Mouse (Mus musculus): Measurements from ENCODE around the gene Bcr. TPM values are rescaled to one million over a fixed set of nuclear protein-coding genes. Genes with fewer than 3 reads are reported as not detected.
A peak's percentile ranks its signal among the peaks of the same experiment; 100 is the strongest.

Gene Bcr
- polyA plus RNA-seq, 1 experiment from 2014 or later = 10.8 TPM

DNA sequence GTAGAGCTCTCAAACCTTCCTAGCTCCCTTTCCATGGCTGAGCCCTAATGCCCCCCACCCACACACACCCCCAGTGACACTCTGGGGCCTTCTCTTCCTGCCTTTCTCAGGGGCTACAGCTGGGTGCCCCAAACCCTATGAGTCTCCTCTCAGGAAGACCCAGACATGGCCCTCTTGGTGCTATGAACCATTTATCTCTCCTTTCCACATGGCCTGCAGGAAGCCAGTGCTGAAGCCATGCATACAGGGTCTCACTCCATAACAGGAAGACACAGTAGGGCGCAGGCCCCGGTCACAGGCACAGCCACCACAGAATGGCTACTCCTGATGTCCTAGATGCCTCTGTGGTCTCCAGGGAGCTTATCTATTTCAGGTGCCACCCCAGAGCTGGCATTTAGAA lies 43.1 kb downstream of the Bcr start:
- H3K9ac ChIP-seq (replicated peaks) = no peak overlapping the region
- WGBS = 90% methylated on average over 2 of the region's 2 CpGs
- ATAC-seq (ENCODE audit: low FRiP score, low read depth) = no peak
- no peak overlapping the region for H3K4me3 ChIP-seq
- H3K4me2 ChIP-seq (replicated peaks) = no peak overlapping the region
- no peak overlapping the region for H3K27ac ChIP-seq (replicated peaks)
- no peaks in the 10 kb centered on the region for H3K9me3 ChIP-seq
- peaks cover 42% of the 10 kb centered on the region for H3K4me1 ChIP-seq
- no peaks in the 10 kb centered on the region for H3K36me3 ChIP-seq
- H3K27me3 ChIP-seq = no peaks in the 10 kb centered on the region

DNA sequence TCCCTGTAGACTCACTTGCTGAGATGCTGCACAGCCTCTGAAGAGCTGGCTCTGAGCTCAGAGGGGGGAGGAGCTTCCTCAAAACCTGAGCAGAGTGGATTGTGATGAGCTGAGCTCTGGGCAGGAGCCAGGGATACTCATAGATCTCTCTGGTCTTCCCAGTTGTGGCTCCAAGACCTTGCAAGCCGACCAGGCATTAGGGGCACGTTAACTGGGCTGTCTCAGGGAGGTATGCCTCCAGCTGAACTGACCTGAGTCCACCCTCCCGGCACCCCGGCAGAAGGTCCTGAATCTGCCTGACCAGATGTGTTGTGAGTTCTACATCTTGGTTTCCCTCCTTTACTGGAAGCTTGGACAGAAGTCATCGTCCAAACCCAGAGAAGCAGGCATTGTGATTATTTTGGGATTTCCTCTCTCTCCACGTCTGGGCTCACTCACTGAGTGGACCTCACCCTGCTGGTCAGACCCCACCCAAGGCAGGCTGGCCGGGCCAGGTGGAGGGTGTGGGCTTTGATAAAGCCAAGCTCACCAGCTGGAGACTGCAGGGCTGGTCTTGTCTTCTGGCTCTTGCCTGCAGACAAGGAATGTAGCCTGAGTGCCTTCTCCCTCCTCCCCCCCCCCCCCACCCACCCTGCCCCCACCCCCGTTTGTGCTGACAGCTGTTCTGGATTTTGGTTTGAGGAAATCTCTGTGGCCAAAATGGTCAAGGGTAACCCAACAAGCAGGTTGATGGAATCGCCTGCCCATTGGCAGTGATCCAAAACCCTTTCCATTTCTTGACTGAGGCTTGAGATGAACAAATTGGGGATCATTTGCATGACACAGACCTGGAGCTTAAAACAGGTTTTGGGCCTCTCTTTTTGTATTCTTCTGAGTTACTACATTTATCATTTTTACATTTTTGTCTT lies 44.1 kb downstream of the Bcr start:
- no peaks in the 10 kb centered on the region for H3K27me3 ChIP-seq
- H3K4me1 ChIP-seq = peaks cover 36% of the 10 kb centered on the region
- H3K4me3 ChIP-seq = no peak overlapping the region
- WGBS = 70% methylated on average over 9 of the region's 9 CpGs
- no peaks in the 10 kb centered on the region for H3K36me3 ChIP-seq
- H3K27ac ChIP-seq (replicated peaks) = no peak overlapping the region
- no peak overlapping the region for H3K9ac ChIP-seq (replicated peaks)
- H3K4me2 ChIP-seq (replicated peaks) = no peak overlapping the region
- H3K9me3 ChIP-seq = no peaks in the 10 kb centered on the region
- ATAC-seq (ENCODE audit: low FRiP score, low read depth) = no peak

DNA sequence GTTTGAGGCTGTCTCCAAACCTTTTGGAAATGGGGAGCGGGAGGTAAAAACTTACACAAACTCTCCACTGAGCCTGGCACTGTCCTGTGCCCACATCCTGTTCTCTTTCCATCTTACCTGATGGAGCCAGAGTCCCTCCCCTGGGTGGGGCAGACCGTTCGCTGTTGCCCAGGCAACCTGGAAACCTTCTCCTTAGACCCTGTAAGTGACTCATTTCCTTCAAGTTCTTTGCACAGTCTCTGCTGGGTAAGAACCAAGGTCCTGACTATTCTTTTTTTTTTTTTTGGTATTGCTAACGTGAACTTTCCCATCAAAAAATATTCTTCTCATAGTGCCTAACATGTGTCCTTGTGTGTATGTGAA lies 44.7 kb downstream of the Bcr start:
- Histone ChIP-seq H3K9ac (replicated peaks) (no peak overlapping the region), H3K27me3 (no peaks in the 10 kb centered on the region), H3K4me2 (replicated peaks) (no peak overlapping the region), H3K27ac (replicated peaks) (no peak overlapping the region), H3K36me3 (no peaks in the 10 kb centered on the region), H3K4me3 (no peak overlapping the region), H3K9me3 (no peaks in the 10 kb centered on the region), H3K4me1 (peaks cover 36% of the 10 kb centered on the region)
- no peak for ATAC-seq (ENCODE audit: low FRiP score, low read depth)
- WGBS = 81% methylated on average over 4 of the region's 4 CpGs

DNA sequence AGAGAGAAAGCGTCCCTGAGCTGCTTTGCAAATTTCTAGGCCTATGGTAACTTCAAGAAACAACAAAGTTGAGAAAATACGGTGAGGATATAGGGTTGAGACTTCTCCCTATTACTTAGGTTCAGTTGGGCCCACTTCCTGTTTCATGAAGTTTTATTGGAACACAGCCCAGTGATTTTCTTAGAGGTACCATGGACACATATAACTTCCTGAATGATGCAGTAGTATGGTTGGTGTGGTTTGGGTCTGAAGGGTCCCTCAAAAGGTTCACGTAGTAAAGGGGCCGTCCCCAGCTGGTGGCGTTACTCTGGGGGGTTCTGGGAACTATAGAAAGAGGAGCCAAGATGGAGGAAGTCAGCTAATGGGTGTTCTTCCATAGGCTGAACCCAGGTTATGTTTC lies 45.3 kb downstream of the Bcr start:
- no peak overlapping the region for H3K4me2 ChIP-seq (replicated peaks)
- H3K27me3 ChIP-seq = no peaks in the 10 kb centered on the region
- no peak overlapping the region for H3K4me3 ChIP-seq
- H3K9ac ChIP-seq (replicated peaks) = no peak overlapping the region
- no peaks in the 10 kb centered on the region for H3K9me3 ChIP-seq
- no peak overlapping the region for H3K27ac ChIP-seq (replicated peaks)
- no peaks in the 10 kb centered on the region for H3K36me3 ChIP-seq
- no peak for ATAC-seq (ENCODE audit: low FRiP score, low read depth)
- 90% methylated on average over 5 of the region's 5 CpGs for WGBS
- peaks cover 36% of the 10 kb centered on the region for H3K4me1 ChIP-seq

DNA sequence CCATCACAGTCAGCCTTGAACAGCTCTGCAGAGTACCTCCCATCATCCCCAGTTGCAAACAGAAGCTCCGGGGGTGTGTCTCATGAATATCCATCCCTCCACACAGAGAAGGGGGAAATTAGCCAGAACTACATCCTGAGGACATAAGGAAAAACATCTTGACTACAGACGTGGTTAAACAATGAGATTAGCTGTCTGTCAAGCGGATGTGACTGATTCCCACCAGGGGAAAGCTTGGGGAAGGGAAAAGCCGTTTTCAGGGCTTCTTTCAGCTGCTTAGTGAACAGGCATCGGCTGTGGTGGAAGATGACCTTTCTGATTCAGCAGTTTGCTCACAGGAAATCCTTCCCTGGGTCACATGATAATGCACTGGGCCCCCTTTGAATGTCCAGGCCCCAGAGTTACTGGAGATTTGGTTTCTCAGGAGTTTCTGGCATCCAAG lies 46.6 kb downstream of the Bcr start:
- H3K36me3 ChIP-seq = no peaks in the 10 kb centered on the region
- peak; percentile 39; the same call in 1 of the 2 replicates for ATAC-seq (ENCODE audit: low FRiP score, low read depth)
- no peaks in the 10 kb centered on the region for H3K9me3 ChIP-seq
- H3K27me3 ChIP-seq = no peaks in the 10 kb centered on the region
- no peak overlapping the region for H3K4me3 ChIP-seq
- H3K27ac ChIP-seq (replicated peaks) = peak overlapping the region; percentile 66
- no peak overlapping the region for H3K9ac ChIP-seq (replicated peaks)
- WGBS = 11% methylated on average over 5 of the region's 5 CpGs
- peaks cover 36% of the 10 kb centered on the region for H3K4me1 ChIP-seq
- no peak overlapping the region for H3K4me2 ChIP-seq (replicated peaks)

- H3K27ac ChIP-seq (replicated peaks) = no peak overlapping the region
- no peaks in the 10 kb centered on the region for H3K9me3 ChIP-seq
- no peak for ATAC-seq (ENCODE audit: low FRiP score, low read depth)
- H3K4me1 ChIP-seq = peaks cover 40% of the 10 kb centered on the region
- no peaks in the 10 kb centered on the region for H3K36me3 ChIP-seq
- no peak overlapping the region for H3K4me2 ChIP-seq (replicated peaks)
- no peak overlapping the region for H3K4me3 ChIP-seq
- 76% methylated on average over 3 of the region's 3 CpGs for WGBS
- no peak overlapping the region for H3K9ac ChIP-seq (replicated peaks)
- no peaks in the 10 kb centered on the region for H3K27me3 ChIP-seq
Measured at GRCm38 (mm10) chr10:75108092-75108491, 47.7 kb downstream of the Bcr start.

GRCm38 (mm10) chr10:75111446-75112201 lies 51.2 kb downstream of the Bcr start:
- ATAC-seq (ENCODE audit: low FRiP score, low read depth) = no peak
- H3K27ac ChIP-seq (replicated peaks) = no peak overlapping the region
- no peaks in the 10 kb centered on the region for H3K27me3 ChIP-seq
- no peak overlapping the region for H3K4me2 ChIP-seq (replicated peaks)
- no peaks in the 10 kb centered on the region for H3K36me3 ChIP-seq
- H3K9me3 ChIP-seq = no peaks in the 10 kb centered on the region
- no peak overlapping the region for H3K9ac ChIP-seq (replicated peaks)
- no peak overlapping the region for H3K4me3 ChIP-seq
- H3K4me1 ChIP-seq = peaks cover 16% of the 10 kb centered on the region
- WGBS = 87% methylated on average over 11 of the region's 11 CpGs

GRCm38 (mm10) chr10:75112405-75112804 lies 52.0 kb downstream of the Bcr start:
- Histone ChIP-seq H3K9ac (replicated peaks) (no peak overlapping the region), H3K4me1 (peaks cover 8% of the 10 kb centered on the region), H3K27ac (replicated peaks) (no peak overlapping the region), H3K4me2 (replicated peaks) (no peak overlapping the region), H3K27me3 (no peaks in the 10 kb centered on the region), H3K4me3 (no peak overlapping the region), H3K9me3 (no peaks in the 10 kb centered on the region), H3K36me3 (no peaks in the 10 kb centered on the region)
- peak; percentile 28; the same call in 1 of the 2 replicates for ATAC-seq (ENCODE audit: low FRiP score, low read depth)
- WGBS = 79% methylated on average over 3 of the region's 3 CpGs

GRCm38 (mm10) chr10:75113620-75114019 lies 53.2 kb downstream of the Bcr start:
- H3K27ac ChIP-seq (replicated peaks) = no peak overlapping the region
- H3K27me3 ChIP-seq = no peaks in the 10 kb centered on the region
- ATAC-seq (ENCODE audit: low FRiP score, low read depth) = no peak
- H3K4me2 ChIP-seq (replicated peaks) = no peak overlapping the region
- no peak overlapping the region for H3K4me3 ChIP-seq
- H3K36me3 ChIP-seq = no peaks in the 10 kb centered on the region
- H3K9me3 ChIP-seq = no peaks in the 10 kb centered on the region
- WGBS = 86% methylated on average over 9 of the region's 9 CpGs
- H3K4me1 ChIP-seq = peaks cover 7% of the 10 kb centered on the region
- H3K9ac ChIP-seq (replicated peaks) = no peak overlapping the region

DNA sequence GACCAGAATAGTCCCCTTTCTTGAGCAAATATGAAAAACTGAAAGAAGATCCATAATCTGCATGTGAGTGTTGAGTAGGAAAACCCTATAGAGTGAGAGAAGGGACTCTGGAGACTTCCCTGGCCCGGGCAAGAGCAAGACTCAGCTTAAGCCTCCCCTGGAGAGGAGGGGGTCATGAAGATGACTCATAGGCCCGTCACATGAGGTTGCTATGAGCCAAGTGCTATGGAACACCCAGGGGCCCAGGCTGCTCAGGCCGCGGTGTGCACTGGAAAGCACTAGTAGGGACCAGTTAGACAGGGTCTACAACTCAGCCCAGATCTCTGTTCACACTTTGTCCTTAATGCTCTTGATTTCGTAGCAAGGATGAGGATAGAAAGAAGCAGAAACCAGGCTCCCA lies 54.8 kb downstream of the Bcr start:
- no peaks in the 10 kb centered on the region for H3K27me3 ChIP-seq
- no peaks in the 10 kb centered on the region for H3K36me3 ChIP-seq
- no peak for ATAC-seq (ENCODE audit: low FRiP score, low read depth)
- no peak overlapping the region for H3K4me3 ChIP-seq
- H3K27ac ChIP-seq (replicated peaks) = no peak overlapping the region
- no peak overlapping the region for H3K4me2 ChIP-seq (replicated peaks)
- WGBS = 84% methylated on average over 5 of the region's 5 CpGs
- H3K9me3 ChIP-seq = no peaks in the 10 kb centered on the region
- H3K4me1 ChIP-seq = peaks cover 7% of the 10 kb centered on the region
- H3K9ac ChIP-seq (replicated peaks) = no peak overlapping the region

- Histone ChIP-seq H3K4me2 (replicated peaks) (no peak overlapping the region), H3K9ac (replicated peaks) (no peak overlapping the region), H3K36me3 (no peaks in the 10 kb centered on the region), H3K27me3 (no peaks in the 10 kb centered on the region), H3K9me3 (no peaks in the 10 kb centered on the region), H3K4me3 (no peak overlapping the region), H3K27ac (replicated peaks) (no peak overlapping the region), H3K4me1 (peaks cover 18% of the 10 kb centered on the region)
- 89% methylated on average over 7 of the region's 7 CpGs for WGBS
- no peak for ATAC-seq (ENCODE audit: low FRiP score, low read depth)
Measured at GRCm38 (mm10) chr10:75116842-75117457, 56.6 kb downstream of the Bcr start.

DNA sequence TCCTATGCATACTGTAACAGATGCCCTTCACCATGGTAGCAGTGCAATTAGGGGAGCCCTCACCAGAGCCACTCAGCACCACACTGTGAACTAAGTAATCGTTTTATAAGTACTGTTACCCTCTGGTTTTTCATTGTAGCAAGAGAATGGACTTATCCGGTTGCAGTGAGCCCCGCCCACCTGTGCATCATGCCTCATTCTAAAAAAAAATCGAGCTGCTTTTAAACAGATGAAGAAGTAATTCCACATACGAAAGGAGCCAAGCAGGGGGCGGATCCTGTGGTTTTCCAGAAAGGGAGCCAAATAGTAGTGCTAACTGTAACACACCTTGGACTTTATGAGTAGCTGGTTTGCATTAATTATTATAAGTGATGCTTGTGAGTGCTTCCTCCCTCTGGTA lies 58.1 kb downstream of the Bcr start:
- 89% methylated on average over 6 of the region's 6 CpGs for WGBS

More for the DNA sequence above, 58.1 kb downstream of the Bcr start:
- H3K27ac ChIP-seq (replicated peaks) = no peak overlapping the region
- H3K9ac ChIP-seq (replicated peaks) = no peak overlapping the region
- H3K9me3 ChIP-seq = no peaks in the 10 kb centered on the region
- no peak for ATAC-seq (ENCODE audit: low FRiP score, low read depth)
- H3K4me1 ChIP-seq = peaks cover 15% of the 10 kb centered on the region
- no peaks in the 10 kb centered on the region for H3K27me3 ChIP-seq
- no peak overlapping the region for H3K4me3 ChIP-seq
- H3K36me3 ChIP-seq = no peaks in the 10 kb centered on the region
- H3K4me2 ChIP-seq (replicated peaks) = no peak overlapping the region

Measured in midbrain, embryonic 12.5 days (tissue).